9 mouse cellular contexts compared by ENCODE assay signal in genomic region chr16:10974037-10974446, GRCm38 (mm10).
A peak's percentile ranks its signal among the peaks of the same experiment; 100 is the strongest.
DNase-seq lines count a peak whose midpoint lies in the region; ATAC-seq and TF ChIP-seq lines count a peak whose summit lies in the region.
"Had no signal": no experiment of that assay in that cellular context is flagged by ENCODE, and none has a peak within 500 bp of the region (broad histone marks: within the 10 kb centered on the region; RNA-seq: fewer than 3 reads in every experiment).

No protein-coding gene starts in this region.

- no peaks in the 10 kb centered on the region for H3K36me3 ChIP-seq in midbrain, embryonic 12.5 days
- H3K36me3 ChIP-seq in midbrain, embryonic 14.5 days (ENCODE audit: control insufficient read depth, insufficient read depth, low read length), result no peaks in the 10 kb centered on the region
- no peaks in the 10 kb centered on the region for H3K36me3 ChIP-seq in kidney, adult 2 months (ENCODE audit: control insufficient read depth, insufficient read depth, low read length)
- H3K36me3 ChIP-seq in intestine, embryonic 16.5 days (ENCODE audit: control insufficient read depth, insufficient read depth, low read length), result no peaks in the 10 kb centered on the region

- H3K9ac ChIP-seq in midbrain, embryonic 12.5 days (replicated peaks), result no peak overlapping the region
- H3K9ac ChIP-seq in midbrain, embryonic 14.5 days (replicated peaks; ENCODE audit: low read length), result no peak overlapping the region
- no peak overlapping the region for H3K9ac ChIP-seq in intestine, embryonic 16.5 days (ENCODE audit: low read depth, low read length)
- H3K9ac ChIP-seq: limb, embryonic 12.5 days had no signal

- H3K4me2 ChIP-seq in midbrain, embryonic 12.5 days (replicated peaks), result no peak overlapping the region
- H3K4me2 ChIP-seq in midbrain, embryonic 14.5 days (ENCODE audit: low read length), result no peak overlapping the region
- no peak overlapping the region for H3K4me2 ChIP-seq in intestine, embryonic 16.5 days (ENCODE audit: low read depth, low read length)
- H3K4me2 ChIP-seq: limb, embryonic 12.5 days had no signal

- TF ChIP-seq POLR2A in kidney, adult 2 months (IDR thresholded peaks at IDR 0.05; ENCODE audit: low read depth, low read length), result no peak

- H3K4me3 ChIP-seq in midbrain, embryonic 12.5 days, result no peak overlapping the region
- H3K4me3 ChIP-seq in midbrain, embryonic 14.5 days (replicated peaks; ENCODE audit: low read depth, low read length), result no peak overlapping the region
- H3K4me3 ChIP-seq in kidney, adult 2 months (ENCODE audit: insufficient read depth, low read depth, low read length), result no peak overlapping the region
- no peak overlapping the region for H3K4me3 ChIP-seq in intestine, embryonic 16.5 days (ENCODE audit: low read length)
- H3K4me3 ChIP-seq: limb, embryonic 12.5 days had no signal

- H3K4me1 ChIP-seq in midbrain, embryonic 12.5 days, result peaks cover 16% of the 10 kb centered on the region
- no peaks in the 10 kb centered on the region for H3K4me1 ChIP-seq in midbrain, embryonic 14.5 days (ENCODE audit: control insufficient read depth, insufficient read depth, low read length)
- peaks cover 49% of the 10 kb centered on the region for H3K4me1 ChIP-seq in kidney, adult 2 months (ENCODE audit: control insufficient read depth, insufficient read depth, low read length)
- H3K4me1 ChIP-seq in intestine, embryonic 16.5 days (ENCODE audit: control insufficient read depth, insufficient read depth, low read length), result peaks cover 26% of the 10 kb centered on the region

- no peaks in the 10 kb centered on the region for H3K9me3 ChIP-seq in midbrain, embryonic 12.5 days
- H3K9me3 ChIP-seq in midbrain, embryonic 14.5 days (ENCODE audit: control insufficient read depth, low read length), result 0 out of 2 replicates have a peak, but pooled peaks cover 3% of the 10 kb centered on the region
- H3K9me3 ChIP-seq in intestine, embryonic 16.5 days (ENCODE audit: control insufficient read depth, low read length), result no peaks in the 10 kb centered on the region
- H3K9me3 ChIP-seq: limb, embryonic 12.5 days had no signal

- ATAC-seq in midbrain, embryonic 12.5 days (ENCODE audit: low FRiP score, low read depth), result no peak
- no peak for ATAC-seq in midbrain, embryonic 14.5 days (ENCODE audit: low FRiP score, low TSS enrichment)
- no peak for ATAC-seq in intestine, embryonic 16.5 days

- 35% methylated on average over 3 of the region's 3 CpGs for WGBS in midbrain, embryonic 12.5 days
- WGBS in midbrain, embryonic 14.5 days, result 40% methylated on average over 3 of the region's 3 CpGs
- 15% methylated on average over 3 of the region's 3 CpGs for WGBS in kidney, adult 2 months
- WGBS in intestine, embryonic 16.5 days, result 34% methylated on average over 3 of the region's 3 CpGs

- no peaks in the 10 kb centered on the region for H3K27me3 ChIP-seq in midbrain, embryonic 12.5 days
- H3K27me3 ChIP-seq in midbrain, embryonic 14.5 days (ENCODE audit: control insufficient read depth, insufficient read depth, low read length), result no peaks in the 10 kb centered on the region
- no peaks in the 10 kb centered on the region for H3K27me3 ChIP-seq in kidney, adult 2 months (replicated peaks; ENCODE audit: control insufficient read depth, insufficient read depth, low read length)
- H3K27me3 ChIP-seq in intestine, embryonic 16.5 days (replicated peaks; ENCODE audit: control insufficient read depth, insufficient read depth, low read length), result no peaks in the 10 kb centered on the region
- H3K27me3 ChIP-seq: limb, embryonic 12.5 days had no signal

- H3K27ac ChIP-seq in midbrain, embryonic 12.5 days (replicated peaks), result 0 out of 2 replicates have a peak overlapping the region, but pooled peaks have one; percentile 15
- no peak overlapping the region for H3K27ac ChIP-seq in midbrain, embryonic 14.5 days (replicated peaks; ENCODE audit: low read depth, low read length)
- H3K27ac ChIP-seq in kidney, adult 2 months (ENCODE audit: insufficient read depth, low read depth, low read length), result no peak overlapping the region
- H3K27ac ChIP-seq in intestine, embryonic 16.5 days (ENCODE audit: low read length), result no peak overlapping the region
- H3K27ac ChIP-seq: limb, embryonic 12.5 days had no signal

- no peak for TF ChIP-seq CTCF in kidney, adult 2 months (conservative IDR thresholded peaks at IDR 0.05; ENCODE audit: insufficient read depth, insufficient read length, low read depth, low read length)

- DNase-seq in cerebellum, postnatal 10 days, result peak; percentile 34 to 44
- no peak for DNase-seq in cerebellum, adult 8-10 months
- no peak for DNase-seq in midbrain, embryonic 14.5 days
- DNase-seq in kidney, adult 2 months, result peak; percentile 91
- peak; percentile 13 for DNase-seq in mesoderm, embryonic 11.5 days (ENCODE audit: low read depth, low spot score)
- DNase-seq in left cerebral cortex, adult 18-20 months (ENCODE audit: low spot score in 2 of 2), result no peak

Comparison
In these comparisons a context has a peak if more than half of its experiments do, and no peak if none do; other contexts are left out.
1. DNase-seq: peak in cerebellum, postnatal 10 days (2 of 2), kidney, adult 2 months (single experiment) and mesoderm, embryonic 11.5 days (single experiment); none in cerebellum, adult 8-10 months (single experiment), midbrain, embryonic 14.5 days (single experiment) and left cerebral cortex, adult 18-20 months (0 of 2).